Mouse (Mus musculus): ENCODE data around the gene Immt. TPM values are rescaled to one million over a fixed set of nuclear protein-coding genes. Genes with fewer than 3 reads are reported as not detected.

Gene Immt
- polyA plus RNA-seq, 1 experiment from 2014 or later: 186 TPM

DNA sequence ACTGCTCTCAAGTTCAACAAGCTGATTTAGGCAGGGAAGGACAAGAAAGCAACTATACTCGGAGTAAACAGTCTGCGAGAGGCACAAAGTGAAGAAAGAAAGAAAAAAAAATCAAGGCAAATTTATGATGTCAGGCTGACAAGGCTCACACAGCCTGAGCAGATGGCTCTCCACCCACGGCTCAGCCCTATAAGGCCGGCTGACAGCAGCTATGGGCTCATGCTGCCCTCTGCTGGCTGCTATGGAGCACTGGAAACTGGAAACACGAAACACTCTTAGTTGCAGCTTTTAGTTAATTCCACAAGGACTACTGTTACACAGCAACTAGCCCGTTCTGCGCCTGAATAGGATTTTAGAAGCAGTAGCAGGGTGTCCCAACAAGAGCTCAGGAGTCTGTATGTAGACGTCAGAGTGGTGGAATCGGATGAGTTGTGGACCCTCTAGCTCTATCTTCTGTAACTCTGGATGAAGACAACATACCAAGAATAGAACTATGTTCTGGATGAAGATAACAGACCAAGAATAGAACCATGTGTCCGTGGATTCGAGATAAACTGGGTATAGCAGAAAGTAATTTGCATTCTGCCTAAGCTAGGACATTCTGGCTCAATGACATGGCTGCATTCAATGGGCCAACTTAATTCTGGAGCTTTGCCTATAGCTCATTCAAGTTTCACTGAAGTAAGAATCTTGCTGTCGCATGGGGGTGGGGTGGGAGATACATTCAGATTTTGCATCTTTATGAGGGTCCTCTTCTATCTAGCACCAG lies 26.9 kb upstream of the Immt start:
- Histone ChIP-seq H3K4me2 (replicated peaks; ENCODE audit: low read depth, low read length) (no peak overlapping the region), H3K27me3 (ENCODE audit: control insufficient read depth, insufficient read depth, low read length) (no peaks in the 10 kb centered on the region), H3K36me3 (ENCODE audit: control insufficient read depth, insufficient read depth, low read length) (no peaks in the 10 kb centered on the region), H3K27ac (ENCODE audit: low read depth, low read length) (no peak overlapping the region), H3K9me3 (ENCODE audit: control insufficient read depth, low read length) (no peaks in the 10 kb centered on the region), H3K4me3 (ENCODE audit: low read depth, low read length) (no peak overlapping the region), H3K4me1 (replicated peaks; ENCODE audit: control insufficient read depth, insufficient read depth, low read length) (no peaks in the 10 kb centered on the region), H3K9ac (ENCODE audit: low read depth, low read length) (no peak overlapping the region)
- peak; percentile 84 for ATAC-seq (ENCODE audit: low FRiP score)
- 33% methylated on average over 12 of the region's 12 CpGs for WGBS
- peak; percentile 85 for DNase-seq (ENCODE audit: low spot score)

DNA sequence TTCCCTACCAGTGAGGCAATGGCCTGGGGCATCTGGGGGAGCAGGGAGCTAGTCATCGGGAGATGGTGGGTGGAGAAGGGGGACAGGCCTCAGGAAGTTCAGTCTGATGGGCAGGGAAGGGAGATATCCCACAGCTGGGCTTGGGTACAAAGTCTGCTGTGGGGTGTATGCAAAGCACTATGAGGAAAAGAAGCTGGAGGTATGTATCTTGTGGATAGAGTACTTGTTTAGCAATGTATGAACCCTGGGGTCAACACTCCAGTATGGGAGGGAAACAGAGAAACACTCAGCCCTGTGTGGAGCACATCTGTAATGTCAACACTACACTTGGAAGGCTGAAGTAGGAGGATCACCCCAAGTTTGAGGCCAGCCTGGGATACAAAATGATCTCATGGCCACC lies 24.4 kb upstream of the Immt start:
- Histone ChIP-seq H3K4me3 (ENCODE audit: low read depth, low read length) (no peak overlapping the region), H3K27ac (ENCODE audit: low read depth, low read length) (no peak overlapping the region), H3K27me3 (ENCODE audit: control insufficient read depth, insufficient read depth, low read length) (no peaks in the 10 kb centered on the region), H3K9me3 (ENCODE audit: control insufficient read depth, low read length) (no peaks in the 10 kb centered on the region), H3K9ac (ENCODE audit: low read depth, low read length) (no peak overlapping the region), H3K36me3 (ENCODE audit: control insufficient read depth, insufficient read depth, low read length) (no peaks in the 10 kb centered on the region), H3K4me1 (replicated peaks; ENCODE audit: control insufficient read depth, insufficient read depth, low read length) (no peaks in the 10 kb centered on the region), H3K4me2 (replicated peaks; ENCODE audit: low read depth, low read length) (no peak overlapping the region)
- 73% methylated on average over 1 of the region's 1 CpGs for WGBS
- DNase-seq (ENCODE audit: low spot score) (no peak), ATAC-seq (ENCODE audit: low FRiP score) (no peak)

DNA sequence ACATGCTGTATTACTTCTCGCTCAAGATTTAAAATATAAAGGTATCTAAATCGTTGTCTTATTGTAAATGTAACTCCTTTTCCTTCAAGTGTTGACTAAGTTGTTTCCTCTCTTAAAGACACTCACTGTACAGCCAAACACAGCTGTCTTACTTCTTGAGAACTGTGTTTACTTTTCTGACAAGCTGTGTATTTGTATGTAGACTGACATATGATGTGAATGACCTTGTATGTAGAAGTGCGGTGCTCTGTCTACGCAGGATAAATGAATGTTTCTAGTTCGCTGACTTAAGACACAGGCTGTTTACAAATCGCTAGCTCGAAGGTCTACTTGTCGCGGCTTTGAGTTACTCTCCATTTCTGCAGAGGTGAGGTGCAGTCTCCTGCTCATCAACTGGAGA lies 21.2 kb upstream of the Immt start:
- DNase-seq (ENCODE audit: low spot score): no peak
- Histone ChIP-seq H3K4me3 (ENCODE audit: low read depth, low read length) (no peak overlapping the region), H3K9me3 (ENCODE audit: control insufficient read depth, low read length) (no peaks in the 10 kb centered on the region), H3K4me1 (replicated peaks; ENCODE audit: control insufficient read depth, insufficient read depth, low read length) (no peaks in the 10 kb centered on the region), H3K27ac (ENCODE audit: low read depth, low read length) (no peak overlapping the region), H3K4me2 (replicated peaks; ENCODE audit: low read depth, low read length) (no peak overlapping the region), H3K9ac (ENCODE audit: low read depth, low read length) (no peak overlapping the region), H3K36me3 (ENCODE audit: control insufficient read depth, insufficient read depth, low read length) (no peaks in the 10 kb centered on the region), H3K27me3 (ENCODE audit: control insufficient read depth, insufficient read depth, low read length) (no peaks in the 10 kb centered on the region)
- ATAC-seq (ENCODE audit: low FRiP score): no peak
- WGBS: 91% methylated on average over 9 of the region's 9 CpGs

DNA sequence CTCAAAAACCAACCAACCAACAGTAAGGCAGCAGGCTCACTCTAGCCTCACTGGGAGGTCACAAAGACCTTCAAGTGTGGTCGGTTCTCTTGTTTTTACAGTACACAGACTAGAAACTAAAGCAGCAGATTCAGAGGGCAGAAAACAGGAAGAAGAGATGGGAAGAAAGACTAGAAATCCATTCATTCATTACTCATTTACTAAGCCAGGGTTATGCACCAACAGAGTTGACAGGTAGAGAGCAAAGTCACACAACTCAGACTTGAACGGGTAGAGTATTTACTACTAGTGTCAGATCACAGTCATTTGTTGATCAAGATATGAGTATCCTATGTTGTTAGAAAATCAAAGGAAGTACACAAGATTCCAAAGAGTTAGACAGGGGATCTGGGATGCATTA lies 18.3 kb upstream of the Immt start:
- Histone ChIP-seq H3K36me3 (ENCODE audit: control insufficient read depth, insufficient read depth, low read length) (peaks cover 5% of the 10 kb centered on the region; the same call in 1 of the 2 replicates), H3K27ac (ENCODE audit: low read depth, low read length) (no peak overlapping the region), H3K4me2 (replicated peaks; ENCODE audit: low read depth, low read length) (no peak overlapping the region), H3K27me3 (ENCODE audit: control insufficient read depth, insufficient read depth, low read length) (no peaks in the 10 kb centered on the region), H3K4me1 (replicated peaks; ENCODE audit: control insufficient read depth, insufficient read depth, low read length) (no peaks in the 10 kb centered on the region), H3K4me3 (ENCODE audit: low read depth, low read length) (no peak overlapping the region), H3K9me3 (ENCODE audit: control insufficient read depth, low read length) (no peaks in the 10 kb centered on the region), H3K9ac (ENCODE audit: low read depth, low read length) (no peak overlapping the region)
- DNase-seq (ENCODE audit: low spot score): no peak
- no peak for ATAC-seq (ENCODE audit: low FRiP score)
- 93% methylated on average over 2 of the region's 2 CpGs for WGBS

DNA sequence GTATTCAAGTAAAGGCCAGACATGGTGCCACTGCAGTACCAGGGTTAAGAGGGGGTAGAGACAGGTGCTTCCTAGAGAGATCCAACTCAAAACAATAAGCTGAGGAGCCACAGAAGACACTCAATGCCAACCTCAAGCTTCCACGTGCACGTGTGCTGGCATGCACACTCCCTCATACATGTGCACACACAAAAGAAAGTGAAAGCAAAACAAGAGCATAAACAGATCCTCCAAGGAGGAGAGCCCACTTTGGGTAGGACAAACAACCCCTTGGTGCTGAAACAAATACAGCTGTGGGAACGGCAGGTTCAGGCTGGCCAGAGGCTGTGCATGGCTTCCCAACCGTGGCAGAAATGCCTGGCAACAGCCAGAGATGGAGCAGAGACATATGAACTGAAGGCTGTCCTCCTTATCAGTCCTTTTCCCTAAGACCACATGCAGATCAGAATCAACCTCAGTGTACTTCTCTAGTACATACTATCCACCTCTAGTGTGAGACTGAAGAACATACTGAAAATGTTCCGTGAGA lies 11.3 kb upstream of the Immt start:
- peaks cover 5% of the 10 kb centered on the region; the same call in 1 of the 2 replicates for H3K36me3 ChIP-seq (ENCODE audit: control insufficient read depth, insufficient read depth, low read length)
- H3K4me1 ChIP-seq (replicated peaks; ENCODE audit: control insufficient read depth, insufficient read depth, low read length): no peaks in the 10 kb centered on the region
- H3K27ac ChIP-seq (ENCODE audit: low read depth, low read length): no peak overlapping the region
- H3K9ac ChIP-seq (ENCODE audit: low read depth, low read length): no peak overlapping the region
- WGBS: 82% methylated on average over 5 of the region's 5 CpGs
- H3K27me3 ChIP-seq (ENCODE audit: control insufficient read depth, insufficient read depth, low read length): no peaks in the 10 kb centered on the region
- no peaks in the 10 kb centered on the region for H3K9me3 ChIP-seq (ENCODE audit: control insufficient read depth, low read length)
- no peak overlapping the region for H3K4me2 ChIP-seq (replicated peaks; ENCODE audit: low read depth, low read length)
- DNase-seq (ENCODE audit: low spot score): no peak
- no peak overlapping the region for H3K4me3 ChIP-seq (ENCODE audit: low read depth, low read length)
- ATAC-seq (ENCODE audit: low FRiP score): no peak

DNA sequence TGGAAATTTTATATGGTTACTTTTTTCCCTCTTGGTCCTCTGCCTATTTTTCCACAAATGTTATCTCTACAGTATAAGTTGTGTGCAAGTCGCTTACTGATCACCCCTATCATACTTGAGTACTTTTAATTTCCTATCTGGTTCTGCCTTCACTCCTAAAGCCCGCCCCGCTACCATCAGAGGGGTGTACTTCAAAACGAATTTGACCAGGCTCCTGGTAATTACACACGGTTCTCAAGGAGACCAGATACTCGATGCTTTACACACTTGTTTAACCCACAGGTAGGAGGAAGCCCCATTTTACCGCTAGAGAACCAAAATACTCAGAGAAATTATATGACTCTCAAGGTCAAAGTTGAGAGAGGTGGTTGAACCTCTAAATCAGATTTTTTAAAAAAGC lies 8.0 kb upstream of the Immt start:
- H3K4me3 ChIP-seq (ENCODE audit: low read depth, low read length): peak overlapping the region; percentile 50
- ATAC-seq (ENCODE audit: low FRiP score) (peak; percentile 44; the same call in 1 of the 2 replicates), DNase-seq (ENCODE audit: low spot score) (no peak)
- no peaks in the 10 kb centered on the region for H3K27me3 ChIP-seq (ENCODE audit: control insufficient read depth, insufficient read depth, low read length)
- under 1% methylated on average over 7 of the region's 7 CpGs for WGBS
- peak overlapping the region; percentile 44 for H3K9ac ChIP-seq (ENCODE audit: low read depth, low read length)
- H3K27ac ChIP-seq (ENCODE audit: low read depth, low read length): no peak overlapping the region
- H3K36me3 ChIP-seq (ENCODE audit: control insufficient read depth, insufficient read depth, low read length): no peaks in the 10 kb centered on the region
- H3K4me2 ChIP-seq (replicated peaks; ENCODE audit: low read depth, low read length): peak overlapping the region; percentile 68
- H3K4me1 ChIP-seq (replicated peaks; ENCODE audit: control insufficient read depth, insufficient read depth, low read length): no peaks in the 10 kb centered on the region
- no peaks in the 10 kb centered on the region for H3K9me3 ChIP-seq (ENCODE audit: control insufficient read depth, low read length)

DNA sequence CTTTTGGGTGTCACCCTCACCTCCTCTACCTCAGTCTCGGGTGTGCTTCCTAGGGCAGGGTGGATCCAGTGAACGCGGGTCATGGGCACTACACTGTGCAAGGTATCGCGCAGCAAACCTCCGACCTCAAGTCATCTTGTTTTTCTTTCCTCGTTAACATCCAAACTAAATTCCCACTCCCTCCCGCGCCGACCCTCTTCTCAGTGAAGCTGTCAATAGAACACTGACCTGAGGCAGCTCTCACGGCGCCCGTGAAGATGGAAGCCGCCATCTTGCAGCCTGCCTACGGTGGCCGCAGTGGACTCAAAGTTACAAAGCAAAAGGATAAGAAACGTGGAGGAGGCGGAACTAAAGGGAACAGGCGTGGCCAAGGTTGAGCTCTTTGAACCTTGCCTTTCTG lies 7.6 kb upstream of the Immt start:
- H3K9ac ChIP-seq (ENCODE audit: low read depth, low read length): peak overlapping the region; percentile 44
- H3K9me3 ChIP-seq (ENCODE audit: control insufficient read depth, low read length): no peaks in the 10 kb centered on the region
- ATAC-seq (ENCODE audit: low FRiP score): peak; percentile 92
- DNase-seq (ENCODE audit: low spot score): peak; percentile 86
- peak overlapping the region; percentile 50 for H3K4me3 ChIP-seq (ENCODE audit: low read depth, low read length)
- WGBS: under 1% methylated on average over 19 of the region's 19 CpGs
- H3K27me3 ChIP-seq (ENCODE audit: control insufficient read depth, insufficient read depth, low read length): no peaks in the 10 kb centered on the region
- H3K4me2 ChIP-seq (replicated peaks; ENCODE audit: low read depth, low read length): peak overlapping the region; percentile 68
- H3K4me1 ChIP-seq (replicated peaks; ENCODE audit: control insufficient read depth, insufficient read depth, low read length): no peaks in the 10 kb centered on the region
- no peak overlapping the region for H3K27ac ChIP-seq (ENCODE audit: low read depth, low read length)
- no peaks in the 10 kb centered on the region for H3K36me3 ChIP-seq (ENCODE audit: control insufficient read depth, insufficient read depth, low read length)

DNA sequence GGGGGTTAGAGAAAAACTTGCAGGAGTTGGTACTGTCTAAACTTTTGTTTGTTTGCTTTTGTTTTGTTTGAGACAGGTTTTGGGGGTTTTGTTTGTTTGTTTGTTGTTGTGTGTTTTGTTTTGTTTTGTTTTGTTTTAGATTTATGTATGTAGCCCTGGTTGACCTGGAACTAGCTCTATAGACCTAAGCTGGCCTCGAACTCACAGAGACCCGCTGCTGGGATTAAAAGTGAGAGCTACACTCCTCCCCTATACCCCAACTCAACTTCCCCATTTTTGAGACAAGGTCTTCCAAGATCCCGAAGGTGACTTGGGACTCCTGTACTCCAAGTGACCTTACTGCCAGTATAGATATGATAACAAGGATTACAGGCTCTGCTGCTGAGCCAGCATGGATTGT lies 7.2 kb upstream of the Immt start:
- 31% methylated on average over 3 of the region's 3 CpGs for WGBS
- Histone ChIP-seq H3K4me3 (ENCODE audit: low read depth, low read length) (peak overlapping the region; percentile 50), H3K4me2 (replicated peaks; ENCODE audit: low read depth, low read length) (peak overlapping the region; percentile 68), H3K4me1 (replicated peaks; ENCODE audit: control insufficient read depth, insufficient read depth, low read length) (no peaks in the 10 kb centered on the region), H3K27me3 (ENCODE audit: control insufficient read depth, insufficient read depth, low read length) (no peaks in the 10 kb centered on the region), H3K9ac (ENCODE audit: low read depth, low read length) (no peak overlapping the region), H3K9me3 (ENCODE audit: control insufficient read depth, low read length) (no peaks in the 10 kb centered on the region), H3K36me3 (ENCODE audit: control insufficient read depth, insufficient read depth, low read length) (no peaks in the 10 kb centered on the region), H3K27ac (ENCODE audit: low read depth, low read length) (no peak overlapping the region)
- DNase-seq (ENCODE audit: low spot score): peak; percentile 27
- ATAC-seq (ENCODE audit: low FRiP score): peak; percentile 67; the same call in 1 of the 2 replicates

DNA sequence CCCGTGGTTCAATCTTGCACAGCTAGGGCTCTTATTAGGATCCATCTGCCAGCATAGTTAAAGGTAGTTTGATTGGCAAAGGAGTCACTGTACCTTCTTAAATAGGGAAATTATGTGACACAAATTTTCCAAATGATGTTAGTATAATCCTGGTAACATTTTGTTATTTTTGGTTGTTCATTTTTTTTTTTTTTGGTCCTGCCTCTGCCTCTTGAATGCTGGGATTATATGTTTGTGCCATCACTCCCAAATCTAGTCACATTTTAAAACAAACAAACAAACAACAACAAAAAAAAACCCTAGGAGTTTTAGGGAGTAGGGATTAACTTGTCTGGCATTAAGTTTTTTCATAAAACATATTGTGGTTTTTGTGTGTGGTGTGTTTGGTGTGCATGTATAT lies 4.3 kb upstream of the Immt start, which contains the start of gene Mrpl35:
TSS of gene Mrpl35 (minus strand) at position 101 of the 400 bp plus-strand sequence.
- 48% methylated on average over 1 of the region's 1 CpGs for WGBS
- Histone ChIP-seq H3K4me2 (replicated peaks; ENCODE audit: low read depth, low read length) (no peak within 1 kb of the TSS), H3K4me1 (replicated peaks; ENCODE audit: control insufficient read depth, insufficient read depth, low read length) (no peaks in the 10 kb centered on the region), H3K9ac (ENCODE audit: low read depth, low read length) (no peak within 1 kb of the TSS), H3K36me3 (ENCODE audit: control insufficient read depth, insufficient read depth, low read length) (no peaks in the 10 kb centered on the region), H3K9me3 (ENCODE audit: control insufficient read depth, low read length) (no peaks in the 10 kb centered on the region), H3K27me3 (ENCODE audit: control insufficient read depth, insufficient read depth, low read length) (no peaks in the 10 kb centered on the region), H3K27ac (ENCODE audit: low read depth, low read length) (no peak within 1 kb of the TSS), H3K4me3 (ENCODE audit: low read depth, low read length) (no peak within 1 kb of the TSS)
- no peak for ATAC-seq (ENCODE audit: low FRiP score)
- DNase-seq (ENCODE audit: low spot score): no peak
